Mouse (Mus musculus) layer of hippocampus, adult 18-20 months (tissue): ENCODE measurements around the gene E330034G19Rik. TPM values are rescaled to one million over a fixed set of nuclear protein-coding genes. Genes with fewer than 3 reads are reported as not detected.
"Not testable (repeated sequence)": the region's sequence is repeated elsewhere in the genome, so short reads cannot be mapped to it uniquely, and the experiment has no call there.

Experiments used
- DNase-seq, 2 experiments: peaks; one replicate each; pipeline ENCODE4 v3.0.0; 2022; ENCODE audit warnings: low spot score in 2 of 2
- total RNA-seq, 2 experiments: library from RNA; stranded (reverse); gene quantifications; 2 replicates each; pipeline ENCODE4 v1.2.3; 2021

The E330034G19Rik gene
- total RNA-seq, 2 experiments from 2014 or later: not detected

DNA sequence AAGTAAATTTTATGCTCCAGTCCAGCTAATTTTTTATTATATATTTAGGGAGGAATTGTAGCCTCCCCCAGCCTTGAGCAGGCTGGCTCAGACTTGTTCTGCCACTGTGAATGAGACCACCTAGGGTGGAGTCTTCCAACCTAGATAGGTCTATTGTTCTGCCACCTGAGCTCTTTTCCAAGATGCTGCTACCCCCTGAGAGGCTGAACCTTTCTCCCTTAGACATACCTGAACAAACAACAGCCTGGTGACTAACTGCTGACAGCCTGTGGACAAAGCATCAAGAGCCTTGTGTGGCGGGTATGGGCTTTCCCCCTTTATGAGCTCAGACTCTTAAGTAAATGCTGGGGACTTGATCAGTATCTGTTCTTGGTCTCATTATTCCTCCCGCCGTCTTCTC is 54.0 kb downstream of the E330034G19Rik start:
- DNase-seq: not testable (repeated sequence)

DNA sequence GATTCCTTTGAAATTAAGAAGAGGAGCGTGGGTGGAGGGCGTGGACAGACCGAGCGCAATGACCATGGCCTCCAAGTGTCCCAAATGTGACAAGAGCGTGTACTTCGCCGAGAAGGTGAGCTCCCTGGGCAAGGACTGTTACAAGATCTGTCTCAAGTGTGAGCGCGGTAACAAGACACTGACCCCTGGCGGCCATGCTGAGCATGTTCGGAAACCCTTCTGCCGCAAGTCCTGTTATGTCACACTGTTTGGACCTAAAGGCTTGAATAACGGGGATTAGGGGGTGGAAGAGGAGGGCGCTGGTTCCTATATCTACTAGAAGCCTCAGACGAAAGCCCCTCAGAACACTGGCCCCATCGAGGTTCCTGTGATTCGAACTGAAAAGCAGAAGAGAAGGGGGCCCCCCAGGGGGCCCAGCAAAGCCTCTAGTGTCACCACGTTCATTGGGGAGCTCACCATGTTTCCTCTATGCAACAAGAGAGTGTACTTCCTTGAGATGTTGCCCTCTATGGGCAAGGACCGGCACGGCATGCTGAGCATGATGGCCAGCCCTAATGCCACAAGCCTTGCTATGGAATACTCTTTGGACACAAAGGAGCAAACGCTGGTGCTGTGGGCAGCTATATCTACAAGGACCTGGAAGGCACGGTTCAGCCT is 65.4 kb downstream of the E330034G19Rik start:
- DNase-seq: peak in 1 of 2 experiments; percentile 36

Other genes starting within 250 kb of the E330034G19Rik start
- 10 to 100 TPM; 58.1 to 63.6 TPM for gene Dlg5, start 47.3 kb upstream of the E330034G19Rik start, total RNA-seq
- gene Polr3a, start 193.8 kb downstream of the E330034G19Rik start, total RNA-seq: 10 to 100 TPM; 32.5 to 35.4 TPM
- 100 to 1,000 TPM; 818 to 858 TPM for gene Rps24, start 193.9 kb downstream of the E330034G19Rik start, total RNA-seq